Mouse (Mus musculus) thymus, adult 2 months (tissue): ENCODE data around the gene Lrrc15.

Source experiments
- CTCF ChIP-seq: fragments of 200-500 bp; IDR thresholded peaks from 2 replicates; pipeline ENCODE4 v1.5.1; 2012; ENCODE audit warnings: mild to moderate bottlenecking, control low read depth, low read length, moderate library complexity, borderline replicate concordance; ENCODE audit not compliant: control insufficient read depth, poor library complexity, insufficient read depth; ENCODE audit errors: extremely low read depth
- POLR2A ChIP-seq: fragments of 200-500 bp; IDR thresholded peaks from 2 replicates; pipeline ENCODE4 v1.6.1; 2012; ENCODE audit warnings: mild to moderate bottlenecking, low read length, control low read depth, moderate library complexity; ENCODE audit not compliant: control insufficient read depth, poor library complexity, insufficient read depth; ENCODE audit errors: extremely low read depth

GRCm38 (mm10) chr16:30231882-30232604, 51.0 kb downstream of the Lrrc15 start:
- TF ChIP-seq CTCF: no peak
- no peak for TF ChIP-seq POLR2A
